Mouse (Mus musculus): ENCODE results near the gene Zfp277. TPM values are rescaled to one million over a fixed set of nuclear protein-coding genes. Genes with fewer than 3 reads are reported as not detected.

Zfp277 gene
- polyA plus RNA-seq, 1 experiment from 2014 or later = 31.0 TPM

- H3K27me3 ChIP-seq = no peaks in the 10 kb centered on the region
- H3K4me3 ChIP-seq = no peak overlapping the region
- no peak for ATAC-seq (ENCODE audit: low read depth)
- H3K4me1 ChIP-seq (replicated peaks) = no peaks in the 10 kb centered on the region; the same call in 1 of the 2 replicates
- H3K4me2 ChIP-seq = no peak overlapping the region
- H3K9ac ChIP-seq = no peak overlapping the region
- H3K9me3 ChIP-seq = no peaks in the 10 kb centered on the region
- H3K36me3 ChIP-seq = no peaks in the 10 kb centered on the region
- 78% methylated on average over 4 of the region's 4 CpGs for WGBS
- no peak overlapping the region for H3K27ac ChIP-seq (replicated peaks)
These were observed 60.4 kb downstream of the Zfp277 start for GRCm38 (mm10) chr12:40385301-40385700.

- WGBS = 93% methylated on average over 6 of the region's 6 CpGs
- no peak overlapping the region for H3K4me3 ChIP-seq
These were observed 62.0 kb downstream of the Zfp277 start for GRCm38 (mm10) chr12:40383718-40384117.

GRCm38 (mm10) chr12:40382539-40382938, 63.2 kb downstream of the Zfp277 start:
- H3K9me3 ChIP-seq = no peaks in the 10 kb centered on the region
- no peak overlapping the region for H3K9ac ChIP-seq
- WGBS = 82% methylated on average over 5 of the region's 5 CpGs
- no peak overlapping the region for H3K4me3 ChIP-seq
- no peak for ATAC-seq (ENCODE audit: low read depth)
- H3K27me3 ChIP-seq = no peaks in the 10 kb centered on the region
- H3K4me2 ChIP-seq = no peak overlapping the region
- H3K27ac ChIP-seq (replicated peaks) = no peak overlapping the region
- H3K4me1 ChIP-seq (replicated peaks) = no peaks in the 10 kb centered on the region; the same call in 1 of the 2 replicates
- H3K36me3 ChIP-seq = no peaks in the 10 kb centered on the region

More at GRCm38 (mm10) chr12:40383718-40384117, 62.0 kb downstream of the Zfp277 start:
- Histone ChIP-seq H3K4me2 (no peak overlapping the region), H3K27me3 (no peaks in the 10 kb centered on the region), H3K27ac (replicated peaks) (no peak overlapping the region), H3K9ac (no peak overlapping the region), H3K36me3 (no peaks in the 10 kb centered on the region), H3K4me1 (replicated peaks) (no peaks in the 10 kb centered on the region; the same call in 1 of the 2 replicates), H3K9me3 (no peaks in the 10 kb centered on the region)
- ATAC-seq (ENCODE audit: low read depth) = no peak

GRCm38 (mm10) chr12:40381824-40382223, 63.9 kb downstream of the Zfp277 start:
- whole genome bisulfite sequencing = 92% methylated on average over 11 of the region's 11 CpGs
- ATAC-seq (ENCODE audit: low read depth) = no peak
- no peak overlapping the region for H3K4me2 ChIP-seq
- no peaks in the 10 kb centered on the region for H3K27me3 ChIP-seq
- H3K36me3 ChIP-seq = no peaks in the 10 kb centered on the region
- no peak overlapping the region for H3K4me3 ChIP-seq
- H3K27ac ChIP-seq (replicated peaks) = no peak overlapping the region
- no peaks in the 10 kb centered on the region for H3K4me1 ChIP-seq (replicated peaks)
- no peak overlapping the region for H3K9ac ChIP-seq
- H3K9me3 ChIP-seq = no peaks in the 10 kb centered on the region

GRCm38 (mm10) chr12:40381173-40381801, 64.4 kb downstream of the Zfp277 start:
- H3K4me1 ChIP-seq (replicated peaks) = no peaks in the 10 kb centered on the region
- H3K36me3 ChIP-seq = no peaks in the 10 kb centered on the region
- H3K4me2 ChIP-seq = no peak overlapping the region
- H3K27me3 ChIP-seq = no peaks in the 10 kb centered on the region
- 89% methylated on average over 10 of the region's 10 CpGs for WGBS
- H3K9me3 ChIP-seq = no peaks in the 10 kb centered on the region
- no peak overlapping the region for H3K27ac ChIP-seq (replicated peaks)
- no peak for ATAC-seq (ENCODE audit: low read depth)
- H3K9ac ChIP-seq = no peak overlapping the region
- H3K4me3 ChIP-seq = no peak overlapping the region

- H3K4me1 ChIP-seq (replicated peaks) = no peaks in the 10 kb centered on the region
- H3K36me3 ChIP-seq = no peaks in the 10 kb centered on the region
- no peak overlapping the region for H3K9ac ChIP-seq
- no peak for ATAC-seq (ENCODE audit: low read depth)
- no peak overlapping the region for H3K27ac ChIP-seq (replicated peaks)
- H3K27me3 ChIP-seq = no peaks in the 10 kb centered on the region
- H3K4me2 ChIP-seq = no peak overlapping the region
- WGBS = 88% methylated on average over 4 of the region's 4 CpGs
- H3K9me3 ChIP-seq = no peaks in the 10 kb centered on the region
- H3K4me3 ChIP-seq = no peak overlapping the region
These were observed 66.2 kb downstream of the Zfp277 start for GRCm38 (mm10) chr12:40379538-40379923.

- Histone ChIP-seq H3K4me1 (replicated peaks) (no peaks in the 10 kb centered on the region), H3K4me3 (no peak overlapping the region), H3K36me3 (no peaks in the 10 kb centered on the region), H3K9me3 (no peaks in the 10 kb centered on the region), H3K27ac (replicated peaks) (no peak overlapping the region), H3K9ac (no peak overlapping the region), H3K27me3 (no peaks in the 10 kb centered on the region), H3K4me2 (no peak overlapping the region)
- no peak for ATAC-seq (ENCODE audit: low read depth)
- 92% methylated on average over 17 of the region's 17 CpGs for WGBS
These were observed 66.8 kb downstream of the Zfp277 start for GRCm38 (mm10) chr12:40378621-40379537.

GRCm38 (mm10) chr12:40351879-40352278, 93.8 kb downstream of the Zfp277 start:
- peaks cover 9% of the 10 kb centered on the region for H3K4me1 ChIP-seq (replicated peaks)

GRCm38 (mm10) chr12:40348251-40348650, 97.5 kb downstream of the Zfp277 start:
- ATAC-seq (ENCODE audit: low read depth) = no peak
- Histone ChIP-seq H3K4me2 (no peak overlapping the region), H3K27me3 (no peaks in the 10 kb centered on the region), H3K9ac (no peak overlapping the region), H3K9me3 (no peaks in the 10 kb centered on the region), H3K4me3 (no peak overlapping the region), H3K36me3 (no peaks in the 10 kb centered on the region), H3K4me1 (replicated peaks) (peaks cover 14% of the 10 kb centered on the region), H3K27ac (replicated peaks) (no peak overlapping the region)
- 58% methylated on average over 4 of the region's 4 CpGs for WGBS

More at GRCm38 (mm10) chr12:40351879-40352278, 93.8 kb downstream of the Zfp277 start:
- Histone ChIP-seq H3K9ac (no peak overlapping the region), H3K27me3 (no peaks in the 10 kb centered on the region), H3K27ac (replicated peaks) (no peak overlapping the region), H3K36me3 (no peaks in the 10 kb centered on the region), H3K4me3 (no peak overlapping the region), H3K9me3 (no peaks in the 10 kb centered on the region), H3K4me2 (no peak overlapping the region)
- no peak for ATAC-seq (ENCODE audit: low read depth)
- 85% methylated on average over 3 of the region's 3 CpGs for WGBS

- peak overlapping the region; percentile 4; the same call in 1 of the 2 replicates for H3K27ac ChIP-seq (replicated peaks)
- H3K27me3 ChIP-seq = no peaks in the 10 kb centered on the region
- no peaks in the 10 kb centered on the region for H3K36me3 ChIP-seq
- ATAC-seq (ENCODE audit: low read depth) = 0 out of 2 replicates have a peak, but pooled peaks have one; percentile 63
- H3K4me1 ChIP-seq (replicated peaks) = peaks cover 14% of the 10 kb centered on the region
- no peaks in the 10 kb centered on the region for H3K9me3 ChIP-seq
- peak overlapping the region; percentile 9; the same call in 1 of the 2 replicates for H3K4me2 ChIP-seq
- no peak overlapping the region for H3K4me3 ChIP-seq
- 32% methylated on average over 10 of the region's 10 CpGs for WGBS
- no peak overlapping the region for H3K9ac ChIP-seq
These were observed 98.5 kb downstream of the Zfp277 start for GRCm38 (mm10) chr12:40347060-40347698.

- no peak for ATAC-seq (ENCODE audit: low read depth)
- peaks cover 4% of the 10 kb centered on the region for H3K4me1 ChIP-seq (replicated peaks)
- H3K4me2 ChIP-seq = no peak overlapping the region
- H3K9me3 ChIP-seq = no peaks in the 10 kb centered on the region
- WGBS = 82% methylated on average over 5 of the region's 5 CpGs
- no peaks in the 10 kb centered on the region for H3K36me3 ChIP-seq
- H3K9ac ChIP-seq = no peak overlapping the region
- H3K27ac ChIP-seq (replicated peaks) = no peak overlapping the region
- H3K27me3 ChIP-seq = no peaks in the 10 kb centered on the region
- no peak overlapping the region for H3K4me3 ChIP-seq
These were observed 104.3 kb downstream of the Zfp277 start for GRCm38 (mm10) chr12:40341443-40341842.

- Histone ChIP-seq H3K36me3 (0 out of 2 replicates have a peak, but pooled peaks cover 11% of the 10 kb centered on the region), H3K27ac (replicated peaks) (no peak overlapping the region), H3K4me1 (replicated peaks) (0 out of 2 replicates have a peak, but pooled peaks cover 8% of the 10 kb centered on the region), H3K9me3 (no peaks in the 10 kb centered on the region), H3K9ac (no peak overlapping the region), H3K4me2 (no peak overlapping the region), H3K27me3 (no peaks in the 10 kb centered on the region), H3K4me3 (no peak overlapping the region)
- WGBS = 93% methylated on average over 3 of the region's 3 CpGs
- ATAC-seq (ENCODE audit: low read depth) = no peak
These were observed 110.4 kb downstream of the Zfp277 start for GRCm38 (mm10) chr12:40335303-40335702.
